Mouse (Mus musculus) embryonic fibroblast, embryonic 13.5 days (primary cell): Measurements from ENCODE around the gene Eif4g1. TPM values are rescaled to one million over a fixed set of nuclear protein-coding genes. Genes with fewer than 3 reads are reported as not detected.
A peak's percentile ranks its signal among the peaks of the same experiment; 100 is the strongest.

Experiments
- H3K27ac ChIP-seq: 2 replicates; pipeline ENCODE4 v1.5.1; 2012; ENCODE audit warnings: low read length, control low read depth, inconsistent platforms; ENCODE audit not compliant: insufficient read depth
- H3K4me1 ChIP-seq: 2 replicates; pipeline ENCODE4 v1.6.1; 2011; ENCODE audit warnings: low read length; ENCODE audit not compliant: control insufficient read depth, insufficient read depth
- H3K4me3 ChIP-seq: 2 replicates; pipeline ENCODE4 v1.5.1; 2011; ENCODE audit warnings: mild to moderate bottlenecking, control low read depth, low read length; ENCODE audit not compliant: insufficient read depth
- CTCF ChIP-seq: IDR thresholded peaks from 2 replicates; pipeline ENCODE4 v1.5.1; 2011; ENCODE audit warnings: mild to moderate bottlenecking, control low read depth, low read length, moderate library complexity, borderline replicate concordance; ENCODE audit not compliant: insufficient read depth
- POLR2A ChIP-seq: IDR thresholded peaks from 2 replicates; pipeline ENCODE4 v1.6.1; 2011; ENCODE audit warnings: low read depth, mild to moderate bottlenecking, control low read depth, low read length, moderate library complexity
- polyA plus RNA-seq: library from polyadenylated mRNA; stranded (reverse); fragments of >200 nt; gene quantifications from 2 replicates; pipeline ENCODE4 v1.2.4, GENCODE M21; 2011; ENCODE audit warnings: low read depth; ENCODE audit not compliant: missing spikeins, insufficient read length

The Eif4g1 gene
- polyA plus RNA-seq, 1 experiment = 337 TPM

GRCm38 (mm10) chr16:20717978-20718670, 50.0 kb downstream of the Eif4g1 start:
- Histone ChIP-seq H3K4me1 (peaks cover 3% of the 10 kb centered on the region; the same call in 1 of the 2 replicates), H3K4me3 (peak overlapping the region; percentile 97), H3K27ac (peak overlapping the region; percentile 90)
- TF ChIP-seq POLR2A = no peak
- TF ChIP-seq CTCF = no peak

GRCm38 (mm10) chr16:20721808-20722207, 53.7 kb downstream of the Eif4g1 start:
- no peak overlapping the region for H3K4me3 ChIP-seq
- H3K4me1 ChIP-seq = peaks cover 4% of the 10 kb centered on the region
- H3K27ac ChIP-seq = no peak overlapping the region
- TF ChIP-seq POLR2A = no peak
- TF ChIP-seq CTCF = no peak

- TF ChIP-seq POLR2A (no peak), CTCF (no peak)
- Histone ChIP-seq H3K4me1 (peaks cover 4% of the 10 kb centered on the region), H3K27ac (no peak overlapping the region), H3K4me3 (no peak overlapping the region)
Measured at GRCm38 (mm10) chr16:20722736-20723135, 54.6 kb downstream of the Eif4g1 start.

- peaks cover 4% of the 10 kb centered on the region for H3K4me1 ChIP-seq
- no peak overlapping the region for H3K4me3 ChIP-seq
- TF ChIP-seq POLR2A (no peak), CTCF (no peak)
- no peak overlapping the region for H3K27ac ChIP-seq
Measured at GRCm38 (mm10) chr16:20723247-20723646, 55.1 kb downstream of the Eif4g1 start.

- Histone ChIP-seq H3K4me3 (no peak overlapping the region), H3K4me1 (peaks cover 4% of the 10 kb centered on the region), H3K27ac (no peak overlapping the region)
- TF ChIP-seq CTCF = peak; percentile 88
- no peak for TF ChIP-seq POLR2A
Measured at GRCm38 (mm10) chr16:20724338-20724748, 56.2 kb downstream of the Eif4g1 start.

- TF ChIP-seq POLR2A (no peak), CTCF (no peak)
- Histone ChIP-seq H3K4me3 (no peak overlapping the region), H3K27ac (no peak overlapping the region), H3K4me1 (peaks cover 4% of the 10 kb centered on the region)
Measured at GRCm38 (mm10) chr16:20725321-20725720, 57.2 kb downstream of the Eif4g1 start.

- TF ChIP-seq CTCF (no peak), POLR2A (no peak)
- peak overlapping the region; percentile 29; the same call in 1 of the 2 replicates for H3K27ac ChIP-seq
- H3K4me3 ChIP-seq = no peak overlapping the region
- H3K4me1 ChIP-seq = peaks cover 4% of the 10 kb centered on the region
Measured at GRCm38 (mm10) chr16:20725750-20726149, 57.6 kb downstream of the Eif4g1 start.

GRCm38 (mm10) chr16:20726384-20726783, 58.3 kb downstream of the Eif4g1 start:
- TF ChIP-seq POLR2A = no peak
- H3K4me3 ChIP-seq = no peak overlapping the region
- peak overlapping the region; percentile 51; the same call in 1 of the 2 replicates for H3K27ac ChIP-seq
- H3K4me1 ChIP-seq = peaks cover 4% of the 10 kb centered on the region

GRCm38 (mm10) chr16:20730293-20730711, 62.2 kb downstream of the Eif4g1 start:
- Histone ChIP-seq H3K27ac (no peak overlapping the region), H3K4me3 (no peak overlapping the region), H3K4me1 (peaks cover 4% of the 10 kb centered on the region)
- TF ChIP-seq POLR2A (no peak), CTCF (no peak)

- TF ChIP-seq POLR2A = no peak
- no peak for TF ChIP-seq CTCF
- H3K4me3 ChIP-seq = no peak overlapping the region
- H3K27ac ChIP-seq = no peak overlapping the region
- H3K4me1 ChIP-seq = peaks cover under 1% of the 10 kb centered on the region
Measured at GRCm38 (mm10) chr16:20731688-20732087, 63.6 kb downstream of the Eif4g1 start.
